Mouse (Mus musculus) C2C12 (cell line): ENCODE measurements around the gene Clk3. TPM values are rescaled to one million over a fixed set of nuclear protein-coding genes. Genes with fewer than 3 reads are reported as not detected.

Experiments
- H3K27me3 ChIP-seq: one replicate; pipeline ENCODE4 v1.6.1; 2011; ENCODE audit not compliant: control insufficient read depth, insufficient read depth, insufficient read length
- H3K36me3 ChIP-seq: one replicate; pipeline ENCODE4 v1.6.1; 2011; ENCODE audit not compliant: control insufficient read depth, insufficient read depth
- H3K4me3 ChIP-seq: one replicate; pipeline ENCODE4 v1.5.1; 2011; ENCODE audit warnings: mild to moderate bottlenecking, control low read depth; ENCODE audit not compliant: poor library complexity, insufficient read depth, severe bottlenecking
- H3K79me2 ChIP-seq: one replicate; pipeline ENCODE4 v1.6.1; 2011; ENCODE audit not compliant: control insufficient read depth, insufficient read depth
- H3K79me3 ChIP-seq: one replicate; pipeline ENCODE4 v1.6.1; 2011; ENCODE audit warnings: low read depth, control low read depth
- H3ac ChIP-seq: one replicate; pipeline ENCODE3; 2011; ENCODE audit warnings: low read depth; ENCODE audit not compliant: control insufficient read depth, insufficient read length
- CEBPB ChIP-seq: IDR thresholded peaks from one replicate; pipeline ENCODE4 v1.6.1; 2011; ENCODE audit warnings: low read depth, mild to moderate bottlenecking, control low read depth, moderate library complexity
- CTCF ChIP-seq: IDR thresholded peaks from one replicate; pipeline ENCODE4 v1.5.1; 2011; ENCODE audit not compliant: control insufficient read depth, insufficient read depth, insufficient read length
- FOSL1 ChIP-seq: IDR thresholded peaks from one replicate; pipeline ENCODE4 v1.8.0; 2011; ENCODE audit warnings: mild to moderate bottlenecking, low read length; ENCODE audit not compliant: poor library complexity, insufficient read depth, severe bottlenecking
- MAX ChIP-seq: IDR thresholded peaks from one replicate; pipeline ENCODE4 v1.6.1; 2011; ENCODE audit warnings: mild to moderate bottlenecking, control low read depth
- MYOD1 ChIP-seq: IDR thresholded peaks from one replicate; pipeline ENCODE4 v1.6.1; 2011; ENCODE audit warnings: low read depth; ENCODE audit not compliant: control insufficient read depth, insufficient read length
- MYOG ChIP-seq: IDR thresholded peaks from one replicate; pipeline ENCODE4 v1.6.1; 2011; ENCODE audit not compliant: control insufficient read depth, insufficient read length; ENCODE audit errors: extremely low read depth
- USF1 ChIP-seq: IDR thresholded peaks from one replicate; pipeline ENCODE4 v1.6.1; 2011; ENCODE audit warnings: low read depth, mild to moderate bottlenecking, control low read depth, moderate library complexity
- polyA plus RNA-seq: library from polyadenylated mRNA; unstranded; fragments of >200 nt; fragmentation: generic; extraction: Trizol; gene quantifications from one replicate; pipeline ENCODE4 v1.2.1, GENCODE M21; 2012; ENCODE audit warnings: missing spikeins

Clk3 gene
- polyA plus RNA-seq, 1 experiment: 50.9 TPM

- Histone ChIP-seq H3K36me3 (peaks cover under 1% of the 10 kb centered on the region), H3ac (no peak overlapping the region), H3K79me2 (peaks cover 26% of the 10 kb centered on the region), H3K79me3 (peaks cover 23% of the 10 kb centered on the region), H3K4me3 (no peak overlapping the region), H3K27me3 (no peaks in the 10 kb centered on the region)
- no peak for TF ChIP-seq MYOG
- TF ChIP-seq USF1: no peak
- TF ChIP-seq FOSL1: no peak
- TF ChIP-seq MYOD1: no peak
- no peak for TF ChIP-seq CEBPB
- no peak for TF ChIP-seq CTCF
- no peak for TF ChIP-seq MAX
These were observed 1.6 kb upstream of the Clk3 start for GRCm38 (mm10) chr9:57767231-57767630.

- Histone ChIP-seq H3ac (no peak overlapping the region), H3K36me3 (peaks cover 8% of the 10 kb centered on the region), H3K79me2 (peaks cover 34% of the 10 kb centered on the region), H3K27me3 (no peaks in the 10 kb centered on the region), H3K4me3 (no peak overlapping the region), H3K79me3 (peaks cover 31% of the 10 kb centered on the region)
- TF ChIP-seq USF1 (no peak), FOSL1 (no peak), CTCF (no peak), MAX (no peak), CEBPB (no peak), MYOG (no peak), MYOD1 (no peak)
These were observed 771 bp upstream of the Clk3 start for GRCm38 (mm10) chr9:57766431-57766830.

- H3K79me2 ChIP-seq: peaks cover 49% of the 10 kb centered on the region
- peak overlapping the region; percentile 82 for H3ac ChIP-seq
- H3K4me3 ChIP-seq: peak overlapping the region; percentile 66
- H3K36me3 ChIP-seq: peaks cover 22% of the 10 kb centered on the region
- no peaks in the 10 kb centered on the region for H3K27me3 ChIP-seq
- H3K79me3 ChIP-seq: peaks cover 37% of the 10 kb centered on the region
- no peak for TF ChIP-seq FOSL1
- TF ChIP-seq MYOD1: no peak
- TF ChIP-seq CTCF: no peak
- no peak for TF ChIP-seq USF1
- no peak for TF ChIP-seq MAX
- TF ChIP-seq MYOG: no peak
- no peak for TF ChIP-seq CEBPB
These were observed 691 bp downstream of the Clk3 start for GRCm38 (mm10) chr9:57764974-57765363.

GRCm38 (mm10) chr9:57764147-57764973 is 1.3 kb downstream of the Clk3 start:
- Histone ChIP-seq H3K4me3 (peak overlapping the region; percentile 66), H3K36me3 (peaks cover 28% of the 10 kb centered on the region), H3K79me3 (peaks cover 37% of the 10 kb centered on the region), H3K27me3 (no peaks in the 10 kb centered on the region), H3ac (peak overlapping the region; percentile 82), H3K79me2 (peaks cover 52% of the 10 kb centered on the region)
- TF ChIP-seq CEBPB (no peak), MYOD1 (no peak), USF1 (no peak), CTCF (no peak), MAX (no peak), MYOG (no peak), FOSL1 (no peak)

GRCm38 (mm10) chr9:57762563-57762991 is 3.1 kb downstream of the Clk3 start:
- TF ChIP-seq MAX (no peak), CTCF (peak; percentile 8)
- Histone ChIP-seq H3K79me2 (peaks cover 66% of the 10 kb centered on the region), H3ac (no peak overlapping the region), H3K36me3 (peaks cover 46% of the 10 kb centered on the region), H3K79me3 (peaks cover 39% of the 10 kb centered on the region), H3K4me3 (no peak overlapping the region), H3K27me3 (no peaks in the 10 kb centered on the region)
